Mouse (Mus musculus) gastrocnemius, adult 8-10 months (tissue): ENCODE results near the gene Col25a1. TPM values are rescaled to one million over a fixed set of nuclear protein-coding genes. Genes with fewer than 3 reads are reported as not detected.

Experiments used
- DNase-seq, 2 experiments: peaks; one replicate each; pipeline ENCODE4 v3.0.0; 2022; ENCODE audit warnings: low spot score in 2 of 2
- total RNA-seq, 4 experiments: library from RNA; stranded (reverse); gene quantifications; 2 replicates each; pipeline ENCODE4 v1.2.4; 2022

Col25a1 gene
- total RNA-seq, 4 experiments from 2014 or later = 0.05 to 0.13 (median 0.11) TPM

GRCm38 (mm10) chr3:130161323-130161917 lies 30.1 kb downstream of the Col25a1 start:
- no peak for DNase-seq

GRCm38 (mm10) chr3:130166875-130167274 lies 35.6 kb downstream of the Col25a1 start:
- no peak for DNase-seq

GRCm38 (mm10) chr3:130172764-130173163 lies 41.5 kb downstream of the Col25a1 start:
- DNase-seq = no peak

- DNase-seq = peak; percentile 8 to 32
Observed at GRCm38 (mm10) chr3:130180181-130180940, 49.1 kb downstream of the Col25a1 start.

- DNase-seq = no peak
Observed at GRCm38 (mm10) chr3:130180964-130181590, 49.8 kb downstream of the Col25a1 start.

- DNase-seq = no peak
Observed at GRCm38 (mm10) chr3:130181591-130181980, 50.3 kb downstream of the Col25a1 start.

- no peak for DNase-seq
Observed at GRCm38 (mm10) chr3:130182450-130182849, 51.1 kb downstream of the Col25a1 start.

- no peak for DNase-seq
Observed at GRCm38 (mm10) chr3:130185111-130185510, 53.8 kb downstream of the Col25a1 start.

- DNase-seq = no peak
Observed at GRCm38 (mm10) chr3:130187588-130187987, 56.3 kb downstream of the Col25a1 start.

GRCm38 (mm10) chr3:130193450-130193849 lies 62.1 kb downstream of the Col25a1 start:
- no peak for DNase-seq

GRCm38 (mm10) chr3:130214631-130215030 lies 83.3 kb downstream of the Col25a1 start:
- DNase-seq = no peak

- no peak for DNase-seq
Observed at GRCm38 (mm10) chr3:130216141-130216540, 84.8 kb downstream of the Col25a1 start.

GRCm38 (mm10) chr3:130216646-130217045 lies 85.3 kb downstream of the Col25a1 start:
- DNase-seq = no peak

GRCm38 (mm10) chr3:130217705-130218104 lies 86.4 kb downstream of the Col25a1 start:
- no peak for DNase-seq

GRCm38 (mm10) chr3:130218232-130218728 lies 87.0 kb downstream of the Col25a1 start:
- no peak for DNase-seq

GRCm38 (mm10) chr3:130220811-130221210 lies 89.5 kb downstream of the Col25a1 start:
- no peak for DNase-seq

GRCm38 (mm10) chr3:130228186-130228585 lies 96.9 kb downstream of the Col25a1 start:
- no peak for DNase-seq

GRCm38 (mm10) chr3:130232944-130233343 lies 101.6 kb downstream of the Col25a1 start:
- DNase-seq = no peak

- no peak for DNase-seq
Observed at GRCm38 (mm10) chr3:130235233-130235632, 103.9 kb downstream of the Col25a1 start.

- DNase-seq = no peak
Observed at GRCm38 (mm10) chr3:130236129-130236528, 104.8 kb downstream of the Col25a1 start.

GRCm38 (mm10) chr3:130237852-130238251 lies 106.6 kb downstream of the Col25a1 start:
- DNase-seq = no peak

GRCm38 (mm10) chr3:130241924-130242323 lies 110.6 kb downstream of the Col25a1 start:
- no peak for DNase-seq
